Mouse (Mus musculus): ENCODE results near the gene Gm20917.
"Not testable (repeated sequence)": the region's sequence is repeated elsewhere in the genome, so short reads cannot be mapped to it uniquely, and the experiment has no call there.

The Gm20917 gene

DNA sequence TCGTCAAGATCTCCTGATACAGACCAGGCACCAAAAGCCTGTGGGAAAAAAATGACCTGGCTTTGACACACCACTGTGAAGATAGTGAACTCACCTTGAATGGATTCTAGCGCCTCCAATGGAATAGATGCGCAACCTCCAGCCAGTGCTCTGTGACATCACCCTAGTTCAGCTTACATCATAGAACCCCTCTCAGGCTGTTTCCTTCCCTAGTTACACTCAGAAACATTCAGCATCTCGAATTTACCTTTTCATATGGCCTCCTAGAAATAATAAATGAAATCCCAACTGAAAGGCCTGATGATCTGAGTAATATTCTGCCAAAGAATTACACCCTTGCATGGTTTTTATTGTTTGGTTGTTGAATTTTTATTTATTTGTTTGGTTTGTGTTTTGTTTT lies at the start of gene Gm20917:
Gm20917 (minus strand) TSS at position 101 of the 400 bp plus-strand sequence.
- not testable (repeated sequence) for DNase-seq (ENCODE audit: low read depth in 1 of 2, low spot score in 2 of 2)
